Mouse (Mus musculus) retina, postnatal 1 day (tissue): ENCODE results near the gene Dhx40.
A peak's percentile ranks its signal among the peaks of the same experiment; 100 is the strongest.
"Not testable (repeated sequence)": the region's sequence is repeated elsewhere in the genome, so short reads cannot be mapped to it uniquely, and the experiment has no call there.

Experiments used
- DNase-seq: peaks from one replicate; pipeline ENCODE4 v3.0.0-alpha.2; 2012

Gene Dhx40

GRCm38 (mm10) chr11:86816288-86816687 is 8.7 kb upstream of the Dhx40 start:
- DNase-seq: not testable (repeated sequence)

GRCm38 (mm10) chr11:86814481-86814880 is 6.9 kb upstream of the Dhx40 start:
- not testable (repeated sequence) for DNase-seq

- not testable (repeated sequence) for DNase-seq
These were observed 5.7 kb upstream of the Dhx40 start for GRCm38 (mm10) chr11:86813256-86813655.

- DNase-seq: no peak
These were observed 3.7 kb upstream of the Dhx40 start for GRCm38 (mm10) chr11:86811326-86811630.

- no peak for DNase-seq
These were observed 3.2 kb upstream of the Dhx40 start for GRCm38 (mm10) chr11:86810572-86811325.

GRCm38 (mm10) chr11:86809828-86810227 is 2.3 kb upstream of the Dhx40 start:
- no peak for DNase-seq

- DNase-seq: peak; percentile 86
These were observed 507 bp downstream of the Dhx40 start for GRCm38 (mm10) chr11:86807001-86807477.

GRCm38 (mm10) chr11:86794161-86794560 is 13.4 kb downstream of the Dhx40 start:
- DNase-seq: no peak

- not testable (repeated sequence) for DNase-seq
These were observed 20.1 kb downstream of the Dhx40 start for GRCm38 (mm10) chr11:86787436-86787835.

- no peak for DNase-seq
These were observed 21.8 kb downstream of the Dhx40 start for GRCm38 (mm10) chr11:86785767-86786166.

- DNase-seq: no peak
These were observed 37.7 kb downstream of the Dhx40 start for GRCm38 (mm10) chr11:86769884-86770283.

GRCm38 (mm10) chr11:86764501-86764900 is 43.0 kb downstream of the Dhx40 start:
- no peak for DNase-seq

- DNase-seq: not testable (repeated sequence)
These were observed 44.4 kb downstream of the Dhx40 start for GRCm38 (mm10) chr11:86763127-86763526.

GRCm38 (mm10) chr11:86760357-86760756 is 47.2 kb downstream of the Dhx40 start:
- no peak for DNase-seq

- DNase-seq: no peak
These were observed 47.7 kb downstream of the Dhx40 start for GRCm38 (mm10) chr11:86759886-86760285.

- no peak for DNase-seq
These were observed 48.3 kb downstream of the Dhx40 start for GRCm38 (mm10) chr11:86759226-86759625.

- no peak for DNase-seq
These were observed 49.0 kb downstream of the Dhx40 start for GRCm38 (mm10) chr11:86758559-86758958.

GRCm38 (mm10) chr11:86757480-86758371 is 49.8 kb downstream of the Dhx40 start, which contains the start of gene Cltc:
Gene Cltc (minus strand): TSS chr11:86757565.
- peak; percentile 100 for DNase-seq

GRCm38 (mm10) chr11:86757142-86757479 is 50.4 kb downstream of the Dhx40 start:
- no peak for DNase-seq

GRCm38 (mm10) chr11:86756156-86757141 is 51.1 kb downstream of the Dhx40 start:
- peak; percentile 79 for DNase-seq

- no peak for DNase-seq
These were observed 55.1 kb downstream of the Dhx40 start for GRCm38 (mm10) chr11:86752404-86752803.

GRCm38 (mm10) chr11:86751010-86751409 is 56.5 kb downstream of the Dhx40 start:
- DNase-seq: no peak
